Mouse (Mus musculus) cerebellum, adult 2 months (tissue): Measurements from ENCODE around the gene Hmmr.

Experiments used
- CTCF ChIP-seq: fragments of 200-500 bp; IDR thresholded peaks from 2 replicates; pipeline ENCODE4 v1.5.1; 2011; ENCODE audit warnings: low read depth, mild to moderate bottlenecking, control low read depth, low read length, moderate library complexity, borderline replicate concordance; ENCODE audit not compliant: insufficient read depth
- POLR2A ChIP-seq: fragments of 200-500 bp; IDR thresholded peaks from 2 replicates; pipeline ENCODE4 v1.6.1; 2011; ENCODE audit warnings: low read length, control low read depth, borderline replicate concordance; ENCODE audit not compliant: insufficient read depth

DNA sequence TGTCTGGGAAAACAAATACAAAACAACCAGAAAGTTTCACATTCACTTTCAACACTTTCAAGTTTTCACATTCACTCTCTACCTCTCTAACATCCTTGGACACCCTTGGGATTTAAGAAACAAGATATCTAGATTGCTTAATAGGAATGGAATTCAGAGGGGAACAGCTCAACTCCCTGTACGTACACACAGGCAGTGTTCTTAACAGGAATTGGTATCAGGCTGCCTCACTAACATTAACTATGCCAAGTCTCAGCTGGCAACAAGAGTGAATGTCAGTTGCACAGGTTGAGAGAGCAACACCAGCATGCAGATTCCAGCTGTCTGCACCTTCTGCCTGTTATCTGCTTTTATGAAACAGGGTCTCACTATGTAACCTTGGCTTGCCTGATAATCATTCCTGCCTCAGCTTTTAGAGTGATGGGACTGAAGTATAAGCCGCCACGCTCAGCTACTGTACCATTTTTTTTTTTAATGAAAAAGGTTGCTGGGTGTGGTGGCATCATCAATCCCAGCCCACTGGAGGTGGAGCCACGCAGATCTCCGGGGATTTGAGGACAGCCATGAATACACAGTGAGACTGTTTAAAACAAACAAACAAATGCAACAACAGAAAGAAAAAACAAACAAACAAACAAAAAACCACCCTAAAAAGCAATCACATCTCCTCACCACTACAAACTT, 42.6 kb downstream of the Hmmr start:
- TF ChIP-seq CTCF (no peak), POLR2A (no peak)
